9 mouse cellular contexts compared by ENCODE assay signal in the genomic region with DNA sequence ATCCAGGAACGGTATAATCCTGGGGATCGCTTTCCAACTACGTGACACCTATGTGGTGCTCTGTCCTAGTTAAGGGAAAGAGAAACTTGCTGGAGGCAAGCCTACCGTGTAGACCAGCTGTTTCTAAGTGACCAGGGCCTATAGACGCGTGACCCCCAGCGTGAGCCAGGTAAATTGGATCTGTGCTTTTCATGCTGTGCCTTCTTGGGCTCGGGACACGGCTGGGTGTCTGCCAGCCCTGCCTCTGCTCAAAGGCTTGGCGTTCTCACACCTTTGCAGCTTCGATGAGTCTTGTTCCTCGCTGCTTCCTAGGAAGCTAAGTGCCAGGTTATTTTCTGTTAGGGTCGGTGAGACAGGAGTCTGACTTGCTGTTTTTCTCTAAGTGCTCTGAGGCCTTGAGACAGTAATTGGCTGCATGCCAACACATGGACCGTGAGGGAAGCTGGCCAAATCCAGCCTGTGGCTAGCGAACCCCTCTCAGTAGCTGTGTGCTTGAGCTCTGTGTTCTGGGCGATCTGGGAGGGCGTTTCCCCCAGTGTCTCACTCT.
DNase-seq lines count a peak whose midpoint lies in the region; ATAC-seq lines count a peak whose summit lies in the region.
"Had no signal": no experiment of that assay in that cellular context is flagged by ENCODE, and none has a peak within 500 bp of the region (broad histone marks: within the 10 kb centered on the region; RNA-seq: fewer than 3 reads in every experiment).

No protein-coding gene starts in this region.

- no peak for ATAC-seq in forebrain, embryonic 11.5 days (replicated peaks; ENCODE audit: low FRiP score)
- peak; percentile 62 for ATAC-seq in embryonic facial prominence, embryonic 14.5 days (ENCODE audit: low read depth)
- ATAC-seq in hindbrain, embryonic 15.5 days (ENCODE audit: low FRiP score, low read depth): peak; percentile 59
- no peak for ATAC-seq in limb, embryonic 15.5 days (ENCODE audit: insufficient number of reproducible peaks, low FRiP score, low TSS enrichment, low read depth)

- DNase-seq in forebrain, embryonic 10.5 days (ENCODE audit: extremely low spot score, low spot score): no peak
- no peak for DNase-seq in forebrain, embryonic 11.5 days (ENCODE audit: low spot score)
- peak; percentile 33 to 55 for DNase-seq in adrenal gland, adult 18-20 months (ENCODE audit: low spot score in 2 of 2)
- peak; percentile 78 for DNase-seq in embryonic facial prominence, embryonic 14.5 days (ENCODE audit: low spot score)
- peak; percentile 21 for DNase-seq in retina, postnatal 7 days (ENCODE audit: low read depth, low spot score)
- no peak for DNase-seq in spleen, postnatal 14 days (ENCODE audit: low spot score in 2 of 2)

- no peaks in the 10 kb centered on the region for H3K36me3 ChIP-seq in forebrain, embryonic 10.5 days (replicated peaks)
- H3K36me3 ChIP-seq in forebrain, embryonic 11.5 days (ENCODE audit: control insufficient read depth, insufficient read depth, low read length): no peaks in the 10 kb centered on the region
- H3K36me3 ChIP-seq in embryonic facial prominence, embryonic 14.5 days (ENCODE audit: control insufficient read depth, insufficient read depth, low read length): no peaks in the 10 kb centered on the region
- H3K36me3 ChIP-seq in hindbrain, embryonic 15.5 days: no peaks in the 10 kb centered on the region
- no peaks in the 10 kb centered on the region for H3K36me3 ChIP-seq in limb, embryonic 15.5 days

- peaks cover 6% of the 10 kb centered on the region for H3K4me1 ChIP-seq in forebrain, embryonic 10.5 days
- H3K4me1 ChIP-seq in forebrain, embryonic 11.5 days (replicated peaks; ENCODE audit: control insufficient read depth, insufficient read depth, low read length): no peaks in the 10 kb centered on the region
- peaks cover 11% of the 10 kb centered on the region for H3K4me1 ChIP-seq in embryonic facial prominence, embryonic 14.5 days (ENCODE audit: control insufficient read depth, insufficient read depth, low read length)
- H3K4me1 ChIP-seq in hindbrain, embryonic 15.5 days (replicated peaks): peaks cover 18% of the 10 kb centered on the region
- peaks cover 12% of the 10 kb centered on the region for H3K4me1 ChIP-seq in limb, embryonic 15.5 days
- H3K4me1 ChIP-seq: megakaryocyte, embryonic 14.5 days had no signal

- H3K4me3 ChIP-seq in forebrain, embryonic 10.5 days: no peak overlapping the region
- no peak overlapping the region for H3K4me3 ChIP-seq in forebrain, embryonic 11.5 days (ENCODE audit: low read depth, low read length)
- no peak overlapping the region for H3K4me3 ChIP-seq in embryonic facial prominence, embryonic 14.5 days (ENCODE audit: low read depth, low read length)
- no peak overlapping the region for H3K4me3 ChIP-seq in hindbrain, embryonic 15.5 days
- no peak overlapping the region for H3K4me3 ChIP-seq in limb, embryonic 15.5 days
- H3K4me3 ChIP-seq: megakaryocyte, embryonic 14.5 days had no signal

- 87% methylated on average over 17 of the region's 17 CpGs for WGBS in forebrain, embryonic 10.5 days
- 84% methylated on average over 17 of the region's 17 CpGs for WGBS in forebrain, embryonic 11.5 days
- 47% methylated on average over 17 of the region's 17 CpGs for WGBS in embryonic facial prominence, embryonic 14.5 days
- WGBS in hindbrain, embryonic 15.5 days: 47% methylated on average over 17 of the region's 17 CpGs
- 34% methylated on average over 17 of the region's 17 CpGs for WGBS in limb, embryonic 15.5 days

- no peaks in the 10 kb centered on the region for H3K9me3 ChIP-seq in forebrain, embryonic 10.5 days
- no peaks in the 10 kb centered on the region for H3K9me3 ChIP-seq in forebrain, embryonic 11.5 days (ENCODE audit: control insufficient read depth, low read length)
- H3K9me3 ChIP-seq in embryonic facial prominence, embryonic 14.5 days (ENCODE audit: control insufficient read depth, low read length): no peaks in the 10 kb centered on the region
- H3K9me3 ChIP-seq in hindbrain, embryonic 15.5 days: no peaks in the 10 kb centered on the region
- no peaks in the 10 kb centered on the region for H3K9me3 ChIP-seq in limb, embryonic 15.5 days
- H3K9me3 ChIP-seq: megakaryocyte, embryonic 14.5 days had no signal

- no peak overlapping the region for H3K4me2 ChIP-seq in forebrain, embryonic 11.5 days (ENCODE audit: low read depth, low read length, severe bottlenecking)
- H3K4me2 ChIP-seq in embryonic facial prominence, embryonic 14.5 days (ENCODE audit: low read depth, low read length): peak overlapping the region; percentile 12; the same call in 1 of the 2 replicates
- no peak overlapping the region; the same call in 1 of the 2 replicates for H3K4me2 ChIP-seq in hindbrain, embryonic 15.5 days
- no peak overlapping the region for H3K4me2 ChIP-seq in limb, embryonic 15.5 days

- no peak overlapping the region for H3K9ac ChIP-seq in forebrain, embryonic 11.5 days (ENCODE audit: low read length)
- H3K9ac ChIP-seq in embryonic facial prominence, embryonic 14.5 days (ENCODE audit: low read depth, low read length): no peak overlapping the region
- H3K9ac ChIP-seq in hindbrain, embryonic 15.5 days: no peak overlapping the region
- no peak overlapping the region for H3K9ac ChIP-seq in limb, embryonic 15.5 days

- no peaks in the 10 kb centered on the region for H3K27me3 ChIP-seq in forebrain, embryonic 10.5 days (ENCODE audit: poor library complexity, severe bottlenecking)
- H3K27me3 ChIP-seq in forebrain, embryonic 11.5 days (ENCODE audit: control insufficient read depth, insufficient read depth, low read length): no peaks in the 10 kb centered on the region
- H3K27me3 ChIP-seq in embryonic facial prominence, embryonic 14.5 days (replicated peaks; ENCODE audit: control insufficient read depth, insufficient read depth, low read length): no peaks in the 10 kb centered on the region
- no peaks in the 10 kb centered on the region for H3K27me3 ChIP-seq in hindbrain, embryonic 15.5 days
- H3K27me3 ChIP-seq in limb, embryonic 15.5 days: no peaks in the 10 kb centered on the region

- 0 out of 2 replicates have a peak overlapping the region, but pooled peaks have one; percentile 20 for H3K27ac ChIP-seq in forebrain, embryonic 10.5 days
- H3K27ac ChIP-seq in forebrain, embryonic 11.5 days (ENCODE audit: low read depth, low read length): no peak overlapping the region
- no peak overlapping the region for H3K27ac ChIP-seq in embryonic facial prominence, embryonic 14.5 days (replicated peaks; ENCODE audit: low read depth, low read length)
- H3K27ac ChIP-seq in hindbrain, embryonic 15.5 days (replicated peaks): peak overlapping the region; percentile 63
- peak overlapping the region; percentile 22; the same call in 1 of the 2 replicates for H3K27ac ChIP-seq in limb, embryonic 15.5 days

Comparison
In these comparisons a context has a peak if more than half of its experiments do, and no peak if none do; other contexts are left out.
1. H3K27ac ChIP-seq: peak in forebrain, embryonic 10.5 days (single experiment), hindbrain, embryonic 15.5 days (single experiment) and limb, embryonic 15.5 days (single experiment); none in forebrain, embryonic 11.5 days (single experiment) and embryonic facial prominence, embryonic 14.5 days (single experiment).
2. DNase-seq: peak in adrenal gland, adult 18-20 months (2 of 2), embryonic facial prominence, embryonic 14.5 days (single experiment) and retina, postnatal 7 days (single experiment); none in forebrain, embryonic 10.5 days (single experiment), forebrain, embryonic 11.5 days (single experiment) and spleen, postnatal 14 days (0 of 2).
3. ATAC-seq: peak in embryonic facial prominence, embryonic 14.5 days (single experiment) and hindbrain, embryonic 15.5 days (single experiment); none in forebrain, embryonic 11.5 days (single experiment) and limb, embryonic 15.5 days (single experiment).